ENCODE assay signal across 25 mouse cellular contexts in the genomic region with DNA sequence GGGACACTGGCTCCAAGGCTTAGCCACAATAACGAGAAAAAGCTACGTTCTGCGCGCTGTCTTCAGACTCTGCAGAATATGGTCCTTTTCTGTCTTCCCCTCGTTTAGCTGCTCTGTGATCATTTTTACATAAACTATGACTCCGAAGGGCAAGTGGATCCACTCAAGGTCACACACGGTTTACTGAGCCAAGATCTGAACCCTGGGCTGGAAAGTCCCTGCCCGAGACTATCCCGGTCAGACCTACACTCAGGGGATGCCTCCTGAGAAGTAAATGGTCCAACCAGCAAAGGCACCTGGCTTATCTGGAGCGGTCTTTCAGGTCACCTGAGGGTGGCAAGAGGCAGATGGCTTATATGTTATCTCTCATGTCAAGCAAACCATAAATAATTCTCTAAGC.
DNase-seq lines count a peak whose midpoint lies in the region; TF ChIP-seq lines count a peak whose summit lies in the region.
"Had no signal": no experiment of that assay in that cellular context is flagged by ENCODE, and none has a peak within 500 bp of the region (broad histone marks: within the 10 kb centered on the region; RNA-seq: fewer than 3 reads in every experiment).

No protein-coding gene starts in this region.

- no peaks in the 10 kb centered on the region for H3K27me3 ChIP-seq in testis, adult 2 months (ENCODE audit: control insufficient read depth, insufficient read depth, low read length)
- H3K27me3 ChIP-seq: embryonic facial prominence, embryonic 13.5 days; forebrain, embryonic 13.5 days; heart, embryonic 12.5 days; heart, embryonic 15.5 days had no signal

- peak overlapping the region; percentile 7 for H3K4me3 ChIP-seq in testis, adult 2 months (ENCODE audit: control insufficient read depth, low read depth, low read length)
- H3K4me3 ChIP-seq: embryonic facial prominence, embryonic 10.5 days; embryonic facial prominence, embryonic 13.5 days; erythroblast, embryonic 14.5 days; forebrain, embryonic 10.5 days; forebrain, embryonic 13.5 days; heart, embryonic 12.5 days; heart, embryonic 15.5 days had no signal

- no peak overlapping the region for H3K27ac ChIP-seq in testis, adult 2 months (ENCODE audit: control insufficient read depth, insufficient read depth, low read depth, low read length)
- H3K27ac ChIP-seq: embryonic facial prominence, embryonic 10.5 days; embryonic facial prominence, embryonic 13.5 days; forebrain, embryonic 10.5 days; forebrain, embryonic 13.5 days; heart, embryonic 15.5 days; hindbrain, embryonic 14.5 days; hindbrain, postnatal 0 days had no signal

- no peak for TF ChIP-seq CTCF in testis, adult 2 months (IDR thresholded peaks at IDR 0.05; ENCODE audit: control insufficient read depth, insufficient read depth, insufficient replicate concordance, low read depth, low read length)

- H3K36me3 ChIP-seq in testis, adult 2 months (ENCODE audit: control insufficient read depth, insufficient read depth, low read length), result no peaks in the 10 kb centered on the region; the same call in 1 of the 2 replicates
- H3K36me3 ChIP-seq: embryonic facial prominence, embryonic 10.5 days; embryonic facial prominence, embryonic 13.5 days; forebrain, embryonic 10.5 days; heart, embryonic 12.5 days; heart, embryonic 15.5 days had no signal

- peak; percentile 40 to 78 for DNase-seq in adrenal gland, adult (ENCODE audit: inconsistent age in 2 of 2, low spot score in 1 of 2)
- DNase-seq in adrenal gland, adult 18-20 months (ENCODE audit: low spot score in 2 of 2), result no peak
- no peak for DNase-seq in testis, postnatal 10 days (ENCODE audit: low spot score)
- peak; percentile 44 to 56 for DNase-seq in adrenal gland, postnatal 36 days
- DNase-seq in layer of hippocampus, adult 9-10 months (ENCODE audit: low spot score), result no peak
- DNase-seq: cerebellum, adult 11-12 months; cerebellum, adult 8-10 months; cerebellum, postnatal 10 days; cerebellum, postnatal 36 days; embryo, embryonic 11 days; gastrocnemius, postnatal 10 days; gastrocnemius, postnatal 36 days; heart, postnatal 10 days; heart, postnatal 36 days; kidney, adult 18-20 months had no signal

- no peak for TF ChIP-seq POLR2A in testis, adult 2 months (IDR thresholded peaks at IDR 0.05; ENCODE audit: control insufficient read depth, low read depth, low read length)

- H3K4me1 ChIP-seq in testis, adult 2 months (ENCODE audit: control insufficient read depth, insufficient read depth, low read length), result no peaks in the 10 kb centered on the region; the same call in 1 of the 2 replicates
- H3K4me1 ChIP-seq: embryonic facial prominence, embryonic 10.5 days; embryonic facial prominence, embryonic 13.5 days; heart, embryonic 12.5 days; heart, embryonic 15.5 days had no signal

Comparison
In these comparisons a context has a peak if more than half of its experiments do, and no peak if none do; other contexts are left out.
1. DNase-seq: peak in adrenal gland, adult (2 of 2) and adrenal gland, postnatal 36 days (2 of 2); none in adrenal gland, adult 18-20 months (0 of 2), testis, postnatal 10 days (single experiment) and layer of hippocampus, adult 9-10 months (single experiment).